In genomic region chr2:79059115-79059943, GRCm38 (mm10) we compare ENCODE assay signal across 13 mouse cellular contexts.
DNase-seq lines count a peak whose midpoint lies in the region; ATAC-seq lines count a peak whose summit lies in the region.
"Had no signal": no experiment of that assay in that cellular context is flagged by ENCODE, and none has a peak within 500 bp of the region (broad histone marks: within the 10 kb centered on the region; RNA-seq: fewer than 3 reads in every experiment).

No protein-coding gene starts in this region.

- H3K4me3 ChIP-seq in forebrain, embryonic 15.5 days, result no peak overlapping the region
- H3K4me3 ChIP-seq in hindbrain, embryonic 16.5 days (ENCODE audit: low read length), result no peak overlapping the region
- no peak overlapping the region for H3K4me3 ChIP-seq in neural tube, embryonic 12.5 days
- H3K4me3 ChIP-seq: left cerebral cortex, adult 2 months had no signal

- DNase-seq in left cerebral cortex, postnatal 4 days, result peak; percentile 12
- DNase-seq in left cerebral cortex, postnatal 10 days (ENCODE audit: extremely low spot score in 1 of 2, low spot score in 2 of 2), result no peak
- no peak for DNase-seq in yolk sac, embryonic 10.5 days (ENCODE audit: low spot score)
- DNase-seq in heart, postnatal 36 days, result no peak
- DNase-seq in lung, postnatal 10 days, result no peak
- DNase-seq: cerebellum, adult 18-20 months; gastrocnemius, postnatal 25 days; lung, postnatal 4 days had no signal

- H3K9ac ChIP-seq in forebrain, embryonic 15.5 days (replicated peaks), result no peak overlapping the region
- H3K9ac ChIP-seq in hindbrain, embryonic 16.5 days (ENCODE audit: low read depth, low read length), result no peak overlapping the region
- H3K9ac ChIP-seq in neural tube, embryonic 12.5 days, result no peak overlapping the region

- H3K27ac ChIP-seq in forebrain, embryonic 15.5 days (replicated peaks), result peak overlapping the region; percentile 61
- H3K27ac ChIP-seq in hindbrain, embryonic 16.5 days (ENCODE audit: low read depth, low read length), result peak overlapping the region; percentile 31; the same call in 1 of the 2 replicates
- H3K27ac ChIP-seq in neural tube, embryonic 12.5 days, result no peak overlapping the region
- H3K27ac ChIP-seq: left cerebral cortex, adult 2 months had no signal

- no peaks in the 10 kb centered on the region for H3K9me3 ChIP-seq in forebrain, embryonic 15.5 days
- no peaks in the 10 kb centered on the region for H3K9me3 ChIP-seq in hindbrain, embryonic 16.5 days (ENCODE audit: control insufficient read depth, low read length)
- no peaks in the 10 kb centered on the region for H3K9me3 ChIP-seq in neural tube, embryonic 12.5 days

- no peak overlapping the region for H3K4me2 ChIP-seq in forebrain, embryonic 15.5 days (replicated peaks)
- no peak overlapping the region for H3K4me2 ChIP-seq in hindbrain, embryonic 16.5 days (ENCODE audit: low read length)
- H3K4me2 ChIP-seq in neural tube, embryonic 12.5 days (replicated peaks), result no peak overlapping the region
- H3K4me2 ChIP-seq: heart, embryonic 11.5 days had no signal

- peaks cover 25% of the 10 kb centered on the region for H3K4me1 ChIP-seq in forebrain, embryonic 15.5 days
- peaks cover 3% of the 10 kb centered on the region; the same call in 1 of the 2 replicates for H3K4me1 ChIP-seq in hindbrain, embryonic 16.5 days (ENCODE audit: control insufficient read depth, insufficient read depth, low read depth, low read length)
- H3K4me1 ChIP-seq in neural tube, embryonic 12.5 days, result peaks cover 9% of the 10 kb centered on the region; the same call in 1 of the 2 replicates

- intact Hi-C loops in left cerebral cortex, postnatal 4 days (cut with DNase I), result no loop called here
- intact Hi-C loops in left cerebral cortex, postnatal 10 days (cut with DNase I), result no loop called here
- intact Hi-C loops in heart, postnatal 36 days (cut with DNase I), result no loop called here

- 44% methylated on average over 7 of the region's 7 CpGs for WGBS in forebrain, embryonic 15.5 days
- WGBS in hindbrain, embryonic 16.5 days, result 37% methylated on average over 7 of the region's 7 CpGs
- 58% methylated on average over 7 of the region's 7 CpGs for WGBS in neural tube, embryonic 12.5 days

- H3K36me3 ChIP-seq in forebrain, embryonic 15.5 days, result no peaks in the 10 kb centered on the region
- no peaks in the 10 kb centered on the region for H3K36me3 ChIP-seq in hindbrain, embryonic 16.5 days (ENCODE audit: control insufficient read depth, insufficient read depth, low read length)
- no peaks in the 10 kb centered on the region for H3K36me3 ChIP-seq in neural tube, embryonic 12.5 days

- ATAC-seq in forebrain, embryonic 15.5 days (replicated peaks), result peak; percentile 59
- ATAC-seq in hindbrain, embryonic 16.5 days, result peak; percentile 85; the same call in 1 of the 2 replicates
- ATAC-seq in neural tube, embryonic 12.5 days (ENCODE audit: low FRiP score, low read depth), result peak; percentile 79

- H3K27me3 ChIP-seq in forebrain, embryonic 15.5 days, result no peaks in the 10 kb centered on the region
- H3K27me3 ChIP-seq in hindbrain, embryonic 16.5 days (replicated peaks; ENCODE audit: control insufficient read depth, insufficient read depth, low read length), result no peaks in the 10 kb centered on the region
- H3K27me3 ChIP-seq in neural tube, embryonic 12.5 days (replicated peaks), result no peaks in the 10 kb centered on the region
